Mouse (Mus musculus): Measurements from ENCODE around the gene Epb41l2. TPM values are rescaled to one million over a fixed set of nuclear protein-coding genes. Genes with fewer than 3 reads are reported as not detected.

The Epb41l2 gene
- polyA plus RNA-seq, 1 experiment = 181 TPM

DNA sequence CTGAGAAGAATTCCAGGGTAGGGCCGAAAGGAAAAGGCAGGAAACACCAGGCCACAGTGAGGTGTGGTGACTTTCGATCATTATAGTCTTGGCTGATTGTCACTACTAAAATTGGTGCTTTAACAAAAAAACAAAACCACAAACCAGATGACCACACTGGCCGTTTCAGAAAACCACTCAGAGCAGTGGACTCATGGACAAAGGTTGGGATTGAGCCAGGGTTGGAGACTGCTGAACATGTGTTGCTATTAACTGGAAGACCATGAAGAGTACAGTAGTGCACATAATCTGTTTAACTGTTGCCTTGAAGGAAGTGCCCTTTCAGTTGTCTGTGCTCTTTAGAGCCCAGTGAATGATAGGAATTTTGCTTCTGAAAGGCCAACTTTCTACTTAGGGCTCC, 167.5 kb downstream of the Epb41l2 start:
- TF ChIP-seq CTCF (IDR thresholded peaks at IDR 0.05; ENCODE audit: low read depth, low read length) (no peak), POLR2A (IDR thresholded peaks at IDR 0.05; ENCODE audit: insufficient read depth, low read length) (no peak), EP300 (IDR thresholded peaks at IDR 0.05; ENCODE audit: insufficient read depth, low read depth, low read length) (no peak)
- Histone ChIP-seq H3K4me3 (ENCODE audit: low read depth, low read length) (no peak overlapping the region), H3K9ac (ENCODE audit: low read depth, poor library complexity, severe bottlenecking) (no peak overlapping the region), H3K27ac (ENCODE audit: insufficient read depth, low read length) (no peak overlapping the region), H3K27me3 (ENCODE audit: control insufficient read depth, insufficient read depth, low read length, poor library complexity, severe bottlenecking) (no peaks in the 10 kb centered on the region), H3K36me3 (ENCODE audit: control insufficient read depth, insufficient read depth, low read length, poor library complexity, severe bottlenecking) (no peaks in the 10 kb centered on the region), H3K4me1 (ENCODE audit: control insufficient read depth, insufficient read depth, low read length) (no peaks in the 10 kb centered on the region), H3K9me3 (replicated peaks; ENCODE audit: control insufficient read depth, insufficient read depth, low read length, poor library complexity, severe bottlenecking) (no peaks in the 10 kb centered on the region)

- H3K9ac ChIP-seq (ENCODE audit: low read depth, poor library complexity, severe bottlenecking) = no peak overlapping the region
- H3K36me3 ChIP-seq (ENCODE audit: control insufficient read depth, insufficient read depth, low read length, poor library complexity, severe bottlenecking) = no peaks in the 10 kb centered on the region
- H3K9me3 ChIP-seq (replicated peaks; ENCODE audit: control insufficient read depth, insufficient read depth, low read length, poor library complexity, severe bottlenecking) = no peaks in the 10 kb centered on the region
- no peaks in the 10 kb centered on the region for H3K27me3 ChIP-seq (ENCODE audit: control insufficient read depth, insufficient read depth, low read length, poor library complexity, severe bottlenecking)
- H3K27ac ChIP-seq (ENCODE audit: insufficient read depth, low read length) = no peak overlapping the region
- TF ChIP-seq CTCF (IDR thresholded peaks at IDR 0.05; ENCODE audit: low read depth, low read length) = no peak
- no peak for TF ChIP-seq POLR2A (IDR thresholded peaks at IDR 0.05; ENCODE audit: insufficient read depth, low read length)
- TF ChIP-seq EP300 (IDR thresholded peaks at IDR 0.05; ENCODE audit: insufficient read depth, low read depth, low read length) = no peak
- H3K4me3 ChIP-seq (ENCODE audit: low read depth, low read length) = no peak overlapping the region
- H3K4me1 ChIP-seq (ENCODE audit: control insufficient read depth, insufficient read depth, low read length) = no peaks in the 10 kb centered on the region
These were observed 171.7 kb downstream of the Epb41l2 start for GRCm38 (mm10) chr10:25531335-25531734.

GRCm38 (mm10) chr10:25533105-25533504, 173.5 kb downstream of the Epb41l2 start:
- H3K4me1 ChIP-seq (ENCODE audit: control insufficient read depth, insufficient read depth, low read length) = no peaks in the 10 kb centered on the region
- H3K9ac ChIP-seq (ENCODE audit: low read depth, poor library complexity, severe bottlenecking) = no peak overlapping the region
- no peak overlapping the region for H3K4me3 ChIP-seq (ENCODE audit: low read depth, low read length)
- H3K36me3 ChIP-seq (ENCODE audit: control insufficient read depth, insufficient read depth, low read length, poor library complexity, severe bottlenecking) = no peaks in the 10 kb centered on the region
- TF ChIP-seq POLR2A (IDR thresholded peaks at IDR 0.05; ENCODE audit: insufficient read depth, low read length) = no peak
- no peak overlapping the region for H3K27ac ChIP-seq (ENCODE audit: insufficient read depth, low read length)
- no peaks in the 10 kb centered on the region for H3K27me3 ChIP-seq (ENCODE audit: control insufficient read depth, insufficient read depth, low read length, poor library complexity, severe bottlenecking)
- H3K9me3 ChIP-seq (replicated peaks; ENCODE audit: control insufficient read depth, insufficient read depth, low read length, poor library complexity, severe bottlenecking) = no peaks in the 10 kb centered on the region

GRCm38 (mm10) chr10:25533513-25534246, 174.1 kb downstream of the Epb41l2 start:
- no peak overlapping the region for H3K4me3 ChIP-seq (ENCODE audit: low read depth, low read length)
- H3K27ac ChIP-seq (ENCODE audit: insufficient read depth, low read length) = no peak overlapping the region

GRCm38 (mm10) chr10:25534467-25534866, 174.9 kb downstream of the Epb41l2 start:
- H3K27me3 ChIP-seq (ENCODE audit: control insufficient read depth, insufficient read depth, low read length, poor library complexity, severe bottlenecking) = no peaks in the 10 kb centered on the region
- no peaks in the 10 kb centered on the region for H3K36me3 ChIP-seq (ENCODE audit: control insufficient read depth, insufficient read depth, low read length, poor library complexity, severe bottlenecking)
- TF ChIP-seq CTCF (IDR thresholded peaks at IDR 0.05; ENCODE audit: low read depth, low read length) = no peak
- no peak for TF ChIP-seq POLR2A (IDR thresholded peaks at IDR 0.05; ENCODE audit: insufficient read depth, low read length)
- no peak for TF ChIP-seq EP300 (IDR thresholded peaks at IDR 0.05; ENCODE audit: insufficient read depth, low read depth, low read length)
- H3K4me1 ChIP-seq (ENCODE audit: control insufficient read depth, insufficient read depth, low read length) = no peaks in the 10 kb centered on the region
- no peak overlapping the region for H3K4me3 ChIP-seq (ENCODE audit: low read depth, low read length)
- no peak overlapping the region for H3K9ac ChIP-seq (ENCODE audit: low read depth, poor library complexity, severe bottlenecking)
- no peaks in the 10 kb centered on the region for H3K9me3 ChIP-seq (replicated peaks; ENCODE audit: control insufficient read depth, insufficient read depth, low read length, poor library complexity, severe bottlenecking)
- no peak overlapping the region for H3K27ac ChIP-seq (ENCODE audit: insufficient read depth, low read length)

More at GRCm38 (mm10) chr10:25533513-25534246, 174.1 kb downstream of the Epb41l2 start:
- H3K36me3 ChIP-seq (ENCODE audit: control insufficient read depth, insufficient read depth, low read length, poor library complexity, severe bottlenecking) = no peaks in the 10 kb centered on the region
- H3K9me3 ChIP-seq (replicated peaks; ENCODE audit: control insufficient read depth, insufficient read depth, low read length, poor library complexity, severe bottlenecking) = no peaks in the 10 kb centered on the region
- TF ChIP-seq CTCF (IDR thresholded peaks at IDR 0.05; ENCODE audit: low read depth, low read length) (no peak), EP300 (IDR thresholded peaks at IDR 0.05; ENCODE audit: insufficient read depth, low read depth, low read length) (no peak), POLR2A (IDR thresholded peaks at IDR 0.05; ENCODE audit: insufficient read depth, low read length) (no peak)
- H3K4me1 ChIP-seq (ENCODE audit: control insufficient read depth, insufficient read depth, low read length) = no peaks in the 10 kb centered on the region
- no peaks in the 10 kb centered on the region for H3K27me3 ChIP-seq (ENCODE audit: control insufficient read depth, insufficient read depth, low read length, poor library complexity, severe bottlenecking)
- no peak overlapping the region for H3K9ac ChIP-seq (ENCODE audit: low read depth, poor library complexity, severe bottlenecking)

GRCm38 (mm10) chr10:25535891-25536331, 176.3 kb downstream of the Epb41l2 start, which contains the start of gene Smlr1:
TSS of gene Smlr1 (minus strand) at chr10:25536267.
- Histone ChIP-seq H3K9me3 (replicated peaks; ENCODE audit: control insufficient read depth, insufficient read depth, low read length, poor library complexity, severe bottlenecking) (no peaks in the 10 kb centered on the region), H3K36me3 (ENCODE audit: control insufficient read depth, insufficient read depth, low read length, poor library complexity, severe bottlenecking) (no peaks in the 10 kb centered on the region), H3K4me3 (ENCODE audit: low read depth, low read length) (no peak within 1 kb of the TSS), H3K27me3 (ENCODE audit: control insufficient read depth, insufficient read depth, low read length, poor library complexity, severe bottlenecking) (no peaks in the 10 kb centered on the region), H3K9ac (ENCODE audit: low read depth, poor library complexity, severe bottlenecking) (no peak within 1 kb of the TSS), H3K4me1 (ENCODE audit: control insufficient read depth, insufficient read depth, low read length) (no peaks in the 10 kb centered on the region), H3K27ac (ENCODE audit: insufficient read depth, low read length) (no peak within 1 kb of the TSS)
- TF ChIP-seq CTCF (IDR thresholded peaks at IDR 0.05; ENCODE audit: low read depth, low read length) (no peak), POLR2A (IDR thresholded peaks at IDR 0.05; ENCODE audit: insufficient read depth, low read length) (no peak), EP300 (IDR thresholded peaks at IDR 0.05; ENCODE audit: insufficient read depth, low read depth, low read length) (no peak)

Measured in ES-Bruce4 (cell line).